Mouse (Mus musculus) intestine, embryonic 15.5 days (tissue): ENCODE results near the gene Ppp1r14c. TPM values are rescaled to one million over a fixed set of nuclear protein-coding genes. Genes with fewer than 3 reads are reported as not detected.

ENCODE experiments used
- ATAC-seq: fragments of 200-750 bp; cut with Nextera tagmentation; 2 replicates; pipeline ENCODE4 v1.8.0; 2017; ENCODE audit warnings: moderate TSS enrichment, moderate library complexity
- H3K27ac ChIP-seq: fragments of 300-500 bp; sonication (generic); 2 replicates; pipeline ENCODE4 v1.5.1; 2015; ENCODE audit warnings: mild to moderate bottlenecking, inconsistent platforms
- H3K27me3 ChIP-seq: fragments of 300-500 bp; sonication (generic); replicated peaks from 2 replicates; pipeline ENCODE4 v1.6.1; 2015; ENCODE audit warnings: inconsistent platforms
- H3K36me3 ChIP-seq: fragments of 300-500 bp; sonication (generic); 2 replicates; pipeline ENCODE4 v1.6.1; 2015; ENCODE audit warnings: inconsistent platforms
- H3K4me1 ChIP-seq: fragments of 300-500 bp; sonication (generic); replicated peaks from 2 replicates; pipeline ENCODE4 v1.6.1; 2015; ENCODE audit warnings: inconsistent platforms
- H3K4me2 ChIP-seq: fragments of 300-500 bp; sonication (generic); replicated peaks from 2 replicates; pipeline ENCODE4 v1.6.1; 2015; ENCODE audit warnings: mild to moderate bottlenecking, inconsistent platforms
- H3K4me3 ChIP-seq: fragments of 300-500 bp; sonication (generic); replicated peaks from 2 replicates; pipeline ENCODE4 v1.5.1; 2015; ENCODE audit warnings: inconsistent platforms
- H3K9ac ChIP-seq: fragments of 300-500 bp; sonication (generic); 2 replicates; pipeline ENCODE4 v1.6.1; 2015; ENCODE audit warnings: inconsistent platforms
- H3K9me3 ChIP-seq: fragments of 300-500 bp; sonication (generic); 2 replicates; pipeline ENCODE4 v1.6.1; 2016; ENCODE audit warnings: inconsistent platforms
- WGBS: fragments of 180-500 bp; shearing (Covaris S2); methylation state at CpG from one replicate; pipeline ENCODE4 v1.1.7; 2015; 5-methylcytosine and 5-hydroxymethylcytosine counted together
- polyA plus RNA-seq: library from polyadenylated mRNA; unstranded; fragments of >200 nt; fragmentation: Nextera tagmentation; extraction: Ambion mirVana; gene quantifications from 2 replicates; pipeline ENCODE4 v1.2.1, GENCODE M21; 2015

Ppp1r14c gene
- polyA plus RNA-seq = 1.8 and 2.4 TPM in 2 replicates

- peak; percentile 91 for ATAC-seq
- Histone ChIP-seq H3K27me3 (peaks cover 8% of the 10 kb centered on the region; the same call in 1 of the 2 replicates), H3K4me1 (peaks cover 6% of the 10 kb centered on the region; the same call in 1 of the 2 replicates), H3K9me3 (no peaks in the 10 kb centered on the region), H3K9ac (peak within 1 kb of the TSS; percentile 16), H3K27ac (no peak within 1 kb of the TSS), H3K4me3 (peak within 1 kb of the TSS; percentile 59), H3K36me3 (no peaks in the 10 kb centered on the region), H3K4me2 (peak within 1 kb of the TSS; percentile 98)
- under 1% methylated on average over 69 of the region's 74 CpGs for WGBS
Measured at GRCm38 (mm10) chr10:3366036-3366869, at the start of gene Ppp1r14c. Gene Ppp1r14c, plus strand, starts transcription at chr10:3366057.

DNA sequence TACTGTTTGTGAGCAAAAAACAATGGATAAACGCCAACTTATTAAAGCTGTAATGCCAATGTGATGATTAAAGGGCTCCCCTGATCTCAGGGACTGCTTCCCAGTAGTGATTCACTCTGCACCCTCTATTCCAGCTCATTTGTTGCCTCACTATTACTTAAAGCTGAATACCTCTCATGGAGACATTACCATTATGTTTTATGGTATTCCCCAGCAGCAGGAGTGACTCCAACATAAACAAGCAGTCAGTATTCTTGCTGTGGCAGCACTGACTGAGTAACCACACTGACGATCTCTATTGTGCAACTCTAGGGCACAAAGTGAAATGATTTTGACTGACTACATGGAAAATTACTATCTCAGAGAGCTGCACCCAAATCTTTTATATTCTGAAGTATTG, 44.5 kb upstream of the Ppp1r14c start:
- Histone ChIP-seq H3K4me1 (no peaks in the 10 kb centered on the region), H3K9ac (no peak overlapping the region), H3K27me3 (no peaks in the 10 kb centered on the region), H3K36me3 (no peaks in the 10 kb centered on the region), H3K27ac (no peak overlapping the region), H3K4me3 (no peak overlapping the region), H3K9me3 (no peaks in the 10 kb centered on the region), H3K4me2 (no peak overlapping the region)
- 80% methylated on average over 2 of the region's 2 CpGs for WGBS
- no peak for ATAC-seq

DNA sequence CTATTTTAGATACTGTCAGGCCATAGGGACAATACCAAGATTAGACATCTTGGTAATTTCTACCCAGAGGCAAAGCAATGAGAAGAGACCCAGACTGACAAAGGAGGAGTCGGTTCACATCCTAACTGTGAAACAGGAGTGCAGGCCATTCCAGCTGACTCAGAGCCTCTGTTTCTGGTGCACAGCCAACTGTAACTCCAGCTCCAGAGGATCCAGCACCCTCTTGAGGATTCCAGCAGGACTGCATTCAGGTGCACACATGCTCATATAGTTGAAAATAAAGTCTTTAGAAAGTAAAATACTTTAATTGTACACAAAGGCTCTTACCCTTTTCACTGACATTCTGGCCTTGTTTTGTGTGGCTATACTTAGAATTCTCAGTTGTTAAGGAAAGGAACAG, 40.4 kb upstream of the Ppp1r14c start:
- no peak overlapping the region for H3K27ac ChIP-seq
- H3K4me3 ChIP-seq = no peak overlapping the region
- H3K4me2 ChIP-seq = no peak overlapping the region
- no peak overlapping the region for H3K9ac ChIP-seq
- WGBS = 78% methylated on average over 1 of the region's 1 CpGs
- no peaks in the 10 kb centered on the region for H3K27me3 ChIP-seq
- no peak for ATAC-seq
- H3K4me1 ChIP-seq = no peaks in the 10 kb centered on the region
- H3K9me3 ChIP-seq = no peaks in the 10 kb centered on the region
- H3K36me3 ChIP-seq = no peaks in the 10 kb centered on the region

DNA sequence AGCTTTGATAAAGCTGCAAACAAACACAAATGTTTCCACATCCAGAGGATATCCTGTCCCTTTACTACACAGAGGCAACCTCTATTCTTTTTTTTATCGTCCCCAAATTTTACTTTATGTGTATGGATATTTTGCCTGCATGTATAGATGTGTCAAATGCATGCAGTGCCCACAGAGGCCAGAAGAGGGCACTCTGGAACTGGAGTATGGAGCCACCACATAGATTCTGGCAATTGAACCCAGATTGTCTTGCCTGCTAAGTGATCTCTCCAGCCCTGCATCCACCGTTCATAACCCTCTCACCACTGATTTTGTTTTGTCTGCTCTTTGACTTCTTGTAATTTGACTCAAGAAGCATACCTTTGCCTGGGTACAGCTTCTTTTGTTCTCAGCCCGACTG, 33.0 kb upstream of the Ppp1r14c start:
- Histone ChIP-seq H3K9ac (no peak overlapping the region), H3K4me2 (no peak overlapping the region), H3K4me3 (no peak overlapping the region), H3K9me3 (no peaks in the 10 kb centered on the region), H3K27me3 (no peaks in the 10 kb centered on the region), H3K4me1 (no peaks in the 10 kb centered on the region), H3K36me3 (no peaks in the 10 kb centered on the region), H3K27ac (no peak overlapping the region)
- 0 out of 2 replicates have a peak, but pooled peaks have one; percentile 62 for ATAC-seq
- WGBS = 34% methylated on average over 3 of the region's 3 CpGs

DNA sequence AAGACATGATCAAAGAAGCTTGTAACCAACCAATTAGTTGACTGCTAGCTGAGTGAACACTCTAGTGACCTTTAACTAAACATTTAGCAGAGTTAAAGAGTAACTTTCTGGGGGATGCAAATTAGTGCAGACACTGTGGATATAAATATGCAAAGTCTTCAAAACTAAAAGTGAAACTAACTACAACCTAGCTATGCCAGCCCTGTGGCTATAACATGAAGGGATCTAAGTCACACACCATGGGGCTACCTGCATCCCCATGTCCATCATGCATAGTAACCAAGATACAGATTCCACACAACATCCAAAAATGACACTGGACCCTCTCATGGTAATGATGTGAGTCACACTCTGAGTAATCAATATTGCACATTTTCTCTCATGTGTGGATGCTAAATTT, 31.3 kb upstream of the Ppp1r14c start:
- Histone ChIP-seq H3K36me3 (no peaks in the 10 kb centered on the region), H3K4me1 (no peaks in the 10 kb centered on the region), H3K9ac (no peak overlapping the region), H3K27ac (no peak overlapping the region), H3K9me3 (no peaks in the 10 kb centered on the region), H3K4me2 (no peak overlapping the region), H3K27me3 (no peaks in the 10 kb centered on the region), H3K4me3 (no peak overlapping the region)
- ATAC-seq = no peak

- ATAC-seq = no peak
- Histone ChIP-seq H3K9me3 (no peaks in the 10 kb centered on the region), H3K36me3 (no peaks in the 10 kb centered on the region), H3K4me3 (no peak overlapping the region), H3K4me1 (no peaks in the 10 kb centered on the region), H3K9ac (no peak overlapping the region), H3K4me2 (no peak overlapping the region), H3K27ac (no peak overlapping the region), H3K27me3 (no peaks in the 10 kb centered on the region)
- WGBS = 71% methylated on average over 7 of the region's 7 CpGs
Measured at GRCm38 (mm10) chr10:3336729-3337329, 29.0 kb upstream of the Ppp1r14c start.

GRCm38 (mm10) chr10:3337330-3337901, 28.4 kb upstream of the Ppp1r14c start:
- Histone ChIP-seq H3K4me2 (no peak overlapping the region), H3K4me1 (no peaks in the 10 kb centered on the region), H3K9ac (no peak overlapping the region), H3K4me3 (no peak overlapping the region), H3K36me3 (no peaks in the 10 kb centered on the region), H3K9me3 (no peaks in the 10 kb centered on the region), H3K27me3 (no peaks in the 10 kb centered on the region), H3K27ac (no peak overlapping the region)
- 40% methylated on average over 2 of the region's 2 CpGs for WGBS
- ATAC-seq = no peak

DNA sequence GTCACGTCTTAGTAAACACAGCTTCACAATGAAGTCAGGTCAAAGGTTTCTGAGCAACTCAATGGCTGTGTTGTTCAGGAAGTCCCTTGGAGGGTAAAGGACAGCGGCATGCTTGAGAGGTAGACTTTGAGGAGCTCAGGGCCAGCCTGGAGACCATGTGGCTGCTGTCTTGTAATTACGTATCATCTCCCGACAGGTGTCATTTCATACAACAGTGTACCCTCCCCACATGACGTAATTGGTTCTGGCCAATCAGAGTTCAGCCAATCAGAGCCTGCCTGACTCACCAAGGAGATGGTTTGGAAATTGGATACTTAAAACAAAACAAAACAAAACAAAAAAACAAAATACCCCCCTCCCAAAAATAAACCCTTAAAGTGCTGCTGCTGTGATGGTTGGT, 20.2 kb upstream of the Ppp1r14c start:
- 55% methylated on average over 5 of the region's 5 CpGs for WGBS
- Histone ChIP-seq H3K9me3 (no peaks in the 10 kb centered on the region), H3K4me3 (no peak overlapping the region), H3K4me1 (no peaks in the 10 kb centered on the region), H3K4me2 (no peak overlapping the region), H3K27me3 (no peaks in the 10 kb centered on the region), H3K36me3 (no peaks in the 10 kb centered on the region), H3K27ac (no peak overlapping the region), H3K9ac (no peak overlapping the region)
- no peak for ATAC-seq

- Histone ChIP-seq H3K27me3 (no peaks in the 10 kb centered on the region), H3K4me1 (no peaks in the 10 kb centered on the region), H3K9ac (no peak overlapping the region), H3K27ac (no peak overlapping the region), H3K4me3 (no peak overlapping the region), H3K4me2 (no peak overlapping the region), H3K9me3 (no peaks in the 10 kb centered on the region), H3K36me3 (no peaks in the 10 kb centered on the region)
- ATAC-seq = no peak
- WGBS = 60% methylated on average over 1 of the region's 1 CpGs
Measured at GRCm38 (mm10) chr10:3359531-3359930, 6.3 kb upstream of the Ppp1r14c start.

GRCm38 (mm10) chr10:3365671-3366035, 204 bp upstream of the Ppp1r14c start:
- H3K27me3 ChIP-seq = peaks cover 8% of the 10 kb centered on the region; the same call in 1 of the 2 replicates
- H3K4me3 ChIP-seq = peak overlapping the region; percentile 59
- no peaks in the 10 kb centered on the region for H3K9me3 ChIP-seq
- 38% methylated on average over 5 of the region's 5 CpGs for whole genome bisulfite sequencing
- H3K27ac ChIP-seq = no peak overlapping the region
- H3K36me3 ChIP-seq = no peaks in the 10 kb centered on the region
- no peak for ATAC-seq
- no peak overlapping the region for H3K9ac ChIP-seq
- H3K4me2 ChIP-seq = peak overlapping the region; percentile 98
- H3K4me1 ChIP-seq = peaks cover 6% of the 10 kb centered on the region; the same call in 1 of the 2 replicates

DNA sequence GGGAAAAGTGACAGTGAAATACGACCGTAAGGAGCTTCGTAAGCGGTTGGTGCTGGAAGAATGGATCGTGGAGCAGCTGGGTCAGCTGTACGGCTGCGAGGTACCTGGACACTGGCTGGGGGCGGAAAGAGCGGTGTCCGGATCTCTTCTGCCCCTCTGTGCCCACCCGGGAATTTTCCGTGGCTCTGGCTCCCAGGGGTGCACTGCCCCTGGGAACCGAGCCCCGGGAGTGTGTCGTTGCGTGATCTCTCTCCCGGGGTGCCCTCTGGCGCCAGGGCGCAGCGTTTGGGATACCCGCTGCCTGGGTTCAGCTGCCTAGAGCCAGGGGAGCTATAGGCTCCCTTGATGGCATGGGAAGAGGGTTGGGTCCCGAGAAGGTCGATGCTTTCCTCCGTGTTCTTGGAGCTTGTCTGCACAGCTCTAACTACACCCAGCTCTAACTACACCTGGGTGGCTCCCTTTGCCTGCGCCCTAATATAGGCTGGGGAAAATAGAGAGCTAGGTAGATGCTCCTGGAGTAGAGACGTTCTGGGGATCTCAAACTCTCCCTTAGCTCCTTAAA, 1.1 kb downstream of the Ppp1r14c start:
- peaks cover 8% of the 10 kb centered on the region; the same call in 1 of the 2 replicates for H3K27me3 ChIP-seq
- H3K4me1 ChIP-seq = peaks cover 6% of the 10 kb centered on the region; the same call in 1 of the 2 replicates
- no peaks in the 10 kb centered on the region for H3K9me3 ChIP-seq
- peak overlapping the region; percentile 98 for H3K4me2 ChIP-seq
- H3K27ac ChIP-seq = no peak overlapping the region
- WGBS = 2% methylated on average over 26 of the region's 26 CpGs
- peak overlapping the region; percentile 59 for H3K4me3 ChIP-seq
- H3K9ac ChIP-seq = peak overlapping the region; percentile 16
- H3K36me3 ChIP-seq = no peaks in the 10 kb centered on the region
- peak; percentile 56; the same call in 1 of the 2 replicates for ATAC-seq

- no peaks in the 10 kb centered on the region for H3K36me3 ChIP-seq
- peaks cover 6% of the 10 kb centered on the region; the same call in 1 of the 2 replicates for H3K4me1 ChIP-seq
- no peak overlapping the region for H3K27ac ChIP-seq
- H3K4me2 ChIP-seq = peak overlapping the region; percentile 98
- H3K4me3 ChIP-seq = peak overlapping the region; percentile 59
- no peak for ATAC-seq
- no peaks in the 10 kb centered on the region for H3K9me3 ChIP-seq
- H3K9ac ChIP-seq = no peak overlapping the region
- WGBS = 31% methylated on average over 11 of the region's 11 CpGs
- H3K27me3 ChIP-seq = peaks cover 8% of the 10 kb centered on the region; the same call in 1 of the 2 replicates
Measured at GRCm38 (mm10) chr10:3367440-3367839, 1.6 kb downstream of the Ppp1r14c start.
